Mouse (Mus musculus): ENCODE data around the gene Nit2.

Gene Nit2

DNA sequence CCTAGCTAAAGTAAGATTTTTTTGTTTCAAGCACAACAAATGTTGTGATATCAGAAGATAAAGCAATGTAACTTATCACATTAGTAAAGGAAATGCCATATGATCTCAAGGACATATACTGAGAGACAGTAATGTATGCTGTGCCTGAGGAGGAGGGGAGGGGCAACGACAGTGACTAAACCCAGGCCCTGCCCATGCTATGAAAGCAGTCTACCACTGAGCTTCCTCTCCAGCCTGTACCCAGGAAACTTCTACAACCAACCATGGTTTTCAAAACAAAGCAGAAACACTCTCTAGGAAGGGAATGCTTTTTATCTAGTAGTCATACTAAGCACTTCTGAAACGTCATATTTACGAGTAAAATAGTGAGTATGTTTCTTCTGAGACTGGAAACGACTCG, 4.3 kb downstream of the Nit2 start:
- no peak for DNase-seq (ENCODE audit: low spot score in 2 of 2)

DNA sequence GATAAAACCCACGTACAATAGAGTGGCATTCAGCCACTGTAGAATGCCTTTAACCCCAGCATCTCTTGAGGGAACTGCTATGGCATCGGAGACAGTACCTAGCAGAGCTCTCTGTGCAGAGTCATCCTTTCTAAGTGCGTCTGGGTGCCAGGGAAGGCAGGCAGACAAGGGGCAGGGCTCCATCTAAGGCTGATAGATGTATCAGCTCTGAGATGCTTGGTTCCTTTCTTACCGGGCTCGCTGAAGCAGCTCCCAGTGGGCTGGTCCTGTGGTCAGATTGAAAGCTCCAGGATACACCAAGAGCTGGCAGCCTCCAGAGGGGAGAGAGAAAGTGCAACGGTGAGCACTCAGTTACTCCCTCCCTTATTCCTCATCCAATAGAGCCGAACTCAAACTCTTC, 7.3 kb downstream of the Nit2 start:
- no peak for DNase-seq (ENCODE audit: low spot score in 2 of 2)

- DNase-seq (ENCODE audit: low spot score in 2 of 2) = no peak
Measured at GRCm38 (mm10) chr16:57157728-57158127, 9.4 kb downstream of the Nit2 start.

DNA sequence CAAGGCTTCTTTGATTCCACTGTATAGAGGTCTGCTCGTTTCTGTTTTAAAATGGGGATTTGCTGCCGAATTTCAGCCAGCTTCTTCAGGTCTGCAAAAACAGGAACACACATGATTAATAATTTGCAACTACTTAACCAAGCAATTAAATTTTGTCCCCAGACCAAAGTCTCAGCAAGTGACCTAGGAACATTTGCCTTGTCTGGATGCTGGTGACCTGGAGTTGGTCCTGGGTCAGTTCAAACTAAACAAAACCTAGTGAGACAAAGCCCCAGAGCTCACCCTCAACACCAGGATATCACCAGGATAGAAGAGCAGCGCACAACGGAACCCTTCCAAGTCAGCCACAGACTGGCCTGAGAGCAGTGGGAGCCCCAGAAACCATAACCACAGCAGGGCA, 10.1 kb downstream of the Nit2 start:
- DNase-seq (ENCODE audit: low spot score in 2 of 2) = no peak

- DNase-seq (ENCODE audit: low spot score in 2 of 2) = no peak
Measured at GRCm38 (mm10) chr16:57155899-57156298, 11.2 kb downstream of the Nit2 start.

- DNase-seq (ENCODE audit: low spot score in 2 of 2) = no peak
Measured at GRCm38 (mm10) chr16:57151437-57151836, 15.7 kb downstream of the Nit2 start.

DNA sequence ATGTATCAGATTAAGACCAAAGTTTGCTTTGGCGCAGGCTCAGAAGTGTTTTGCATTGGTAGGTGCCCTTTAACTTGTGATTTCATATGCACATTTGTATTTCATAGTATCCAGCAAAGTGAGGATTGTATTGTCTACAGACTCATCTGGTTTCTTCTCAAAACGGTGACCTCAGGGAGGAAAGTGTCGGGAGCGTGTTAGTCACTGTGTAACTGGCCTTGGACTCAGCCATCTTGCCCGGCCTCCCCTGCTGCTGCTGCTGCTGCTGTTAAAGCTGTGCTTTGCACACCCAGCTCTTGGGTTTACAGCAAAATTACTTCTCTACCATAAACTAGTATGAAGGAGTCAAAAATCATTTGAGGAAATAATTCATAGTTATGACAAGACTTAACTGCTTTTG, 22.4 kb downstream of the Nit2 start:
- no peak for DNase-seq (ENCODE audit: low spot score in 2 of 2)

DNA sequence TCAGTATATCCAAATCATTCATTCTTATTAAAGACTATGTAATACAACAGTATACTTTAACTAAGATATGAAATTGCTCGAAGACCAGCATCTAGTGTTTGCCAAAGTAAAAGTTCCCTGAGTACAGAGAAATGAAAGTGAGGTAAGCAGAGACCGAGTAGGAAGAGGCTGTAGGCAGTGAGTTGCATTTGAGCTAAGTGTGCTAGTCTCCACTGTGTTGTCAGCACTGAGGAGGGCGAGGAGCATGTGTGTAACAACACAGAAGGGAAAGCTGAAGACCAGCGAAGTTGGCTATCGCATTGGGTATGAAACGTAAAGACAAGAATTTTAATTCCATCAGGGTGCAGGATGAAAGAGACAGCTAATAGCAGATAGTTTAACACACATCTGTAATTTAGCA, 33.5 kb downstream of the Nit2 start:
- DNase-seq (ENCODE audit: low spot score in 2 of 2) = no peak

GRCm38 (mm10) chr16:57132326-57132725, 34.8 kb downstream of the Nit2 start:
- DNase-seq (ENCODE audit: low spot score in 2 of 2) = no peak

DNA sequence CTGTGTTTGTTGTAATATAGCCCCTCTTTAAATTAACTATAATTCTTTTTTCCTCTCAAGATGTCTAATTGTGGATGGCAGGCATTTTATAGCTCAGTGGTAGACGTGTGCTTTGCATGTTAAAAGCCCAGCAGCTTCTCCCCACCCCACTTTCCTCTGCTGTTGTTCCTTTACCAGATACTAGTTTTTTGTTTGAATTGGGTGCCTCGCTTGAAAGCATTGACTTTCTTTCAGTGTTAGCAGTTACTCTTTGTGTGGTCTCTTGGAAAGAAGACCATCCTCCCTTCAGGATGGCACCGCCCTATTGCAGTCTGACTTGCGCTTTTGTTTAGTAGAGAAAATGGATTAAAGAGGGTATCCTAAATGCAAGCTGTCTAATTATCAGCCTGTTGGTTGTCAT, 35.6 kb downstream of the Nit2 start:
- no peak for DNase-seq (ENCODE audit: low spot score in 2 of 2)

DNA sequence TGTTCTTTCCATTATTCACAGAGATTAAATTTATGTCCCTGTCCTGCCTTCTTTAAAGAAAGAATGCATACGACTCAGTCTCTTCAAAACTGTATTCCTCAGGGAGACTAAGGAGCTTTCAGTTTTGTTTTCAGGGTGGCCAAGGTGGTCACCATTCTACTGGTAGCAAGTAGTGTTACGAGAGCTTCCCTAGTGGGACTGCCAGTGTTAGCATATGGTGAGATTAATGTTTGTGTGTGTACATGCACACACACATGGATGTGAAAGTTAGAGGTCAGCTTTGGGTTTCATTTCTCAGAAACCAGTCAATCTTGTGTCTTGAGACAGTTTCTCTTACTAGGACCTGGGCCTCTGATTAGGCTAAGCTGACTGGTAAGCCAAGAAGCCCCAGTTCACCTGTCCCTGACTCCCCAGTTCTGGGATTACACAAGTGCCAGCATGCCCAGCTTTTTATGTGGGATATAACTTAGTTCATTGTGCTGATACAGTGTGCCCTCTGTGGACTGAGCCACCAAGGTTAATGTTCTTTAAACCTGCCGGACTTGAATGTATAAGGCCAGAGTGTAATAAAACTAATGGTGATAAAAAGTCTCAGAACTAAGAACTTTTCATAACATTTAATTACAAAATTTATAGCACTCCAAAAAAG, 36.3 kb downstream of the Nit2 start:
- DNase-seq (ENCODE audit: low spot score in 2 of 2) = no peak

- no peak for DNase-seq (ENCODE audit: low spot score in 2 of 2)
Measured at GRCm38 (mm10) chr16:57127825-57128224, 39.3 kb downstream of the Nit2 start.

GRCm38 (mm10) chr16:57126268-57126667, 40.9 kb downstream of the Nit2 start:
- DNase-seq (ENCODE audit: low spot score in 2 of 2) = no peak

GRCm38 (mm10) chr16:57122682-57123445, 44.3 kb downstream of the Nit2 start:
- DNase-seq (ENCODE audit: low spot score in 2 of 2) = no peak

DNA sequence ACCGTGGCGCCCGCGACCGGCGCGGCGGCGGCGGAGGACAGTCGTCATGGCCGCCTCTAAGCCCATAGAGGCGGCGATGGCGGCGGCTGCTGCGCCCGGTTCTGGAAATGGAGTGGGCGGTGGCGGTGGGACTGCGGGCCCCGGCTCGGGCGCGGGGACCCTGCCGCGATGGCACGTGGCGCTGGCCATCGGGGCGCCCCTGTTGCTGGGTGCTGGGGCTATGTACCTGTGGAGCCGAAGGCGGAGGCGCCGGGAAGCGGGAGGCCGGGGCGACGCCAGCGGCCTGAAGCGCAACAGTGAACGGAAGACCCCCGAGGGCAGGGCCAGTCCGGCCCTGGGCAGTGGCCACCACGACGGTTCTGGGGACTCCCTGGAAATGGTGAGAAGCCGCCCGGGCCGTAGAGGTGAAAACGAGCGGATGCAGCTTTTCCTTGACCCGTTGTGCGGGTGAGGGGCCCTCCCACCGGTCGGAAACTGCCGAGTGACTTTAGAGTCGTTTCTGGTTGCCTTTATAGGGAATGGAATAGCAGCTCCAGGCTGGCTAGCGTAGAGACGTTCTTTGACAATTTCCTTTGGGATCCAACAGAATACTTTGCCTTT, 45.2 kb downstream of the Nit2 start:
- DNase-seq (ENCODE audit: low spot score in 2 of 2) = peak in 1 of 2 experiments; percentile 8

DNA sequence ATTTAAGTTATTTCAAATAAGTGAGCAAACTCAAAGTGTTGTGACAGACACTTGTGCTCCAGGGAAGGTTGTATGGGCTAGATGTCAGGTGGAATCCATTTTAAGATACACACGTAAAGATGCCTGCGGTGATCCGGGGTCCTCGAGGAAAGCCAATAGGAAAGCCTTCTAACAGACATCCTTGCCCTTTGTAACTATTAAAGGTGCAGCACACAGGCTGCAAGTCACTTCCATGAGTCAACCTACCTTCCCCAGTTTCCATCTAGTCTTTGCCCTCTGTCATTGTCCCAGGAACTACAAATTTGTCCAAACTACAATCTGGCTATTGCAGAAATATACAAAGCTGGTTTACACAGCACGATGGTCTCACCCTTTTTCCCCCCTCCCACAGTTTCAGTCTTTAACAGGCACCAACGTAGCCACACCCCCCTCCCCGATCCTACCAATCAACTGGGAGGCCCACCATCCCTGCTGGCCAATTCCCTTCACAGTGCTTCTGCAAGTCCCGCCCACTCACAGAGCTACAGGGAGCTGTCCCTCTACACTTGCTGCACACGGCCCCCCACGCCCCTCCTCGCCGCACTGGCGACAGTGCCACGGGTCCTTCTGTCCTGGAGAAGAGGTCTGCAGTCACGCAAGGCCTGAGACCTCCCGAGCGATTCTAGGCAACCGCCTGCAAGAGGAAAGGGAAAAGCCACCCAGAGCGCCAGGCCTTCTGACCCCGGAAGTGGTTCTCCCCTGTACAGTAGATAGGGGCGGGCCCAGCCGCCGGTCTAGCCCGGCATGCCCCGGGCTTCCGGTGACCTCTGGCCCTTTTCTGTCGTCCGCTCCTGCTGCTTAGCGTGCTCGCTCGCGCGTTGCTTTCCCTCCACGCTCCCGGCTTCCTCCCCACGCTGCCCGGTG, 46.0 kb downstream of the Nit2 start, which contains the start of gene Tomm70a:
Gene Tomm70a (plus strand): TSS at position 791 of the 903 bp plus-strand sequence.
- peak; percentile 75 to 84 for DNase-seq (ENCODE audit: low spot score in 2 of 2)

DNA sequence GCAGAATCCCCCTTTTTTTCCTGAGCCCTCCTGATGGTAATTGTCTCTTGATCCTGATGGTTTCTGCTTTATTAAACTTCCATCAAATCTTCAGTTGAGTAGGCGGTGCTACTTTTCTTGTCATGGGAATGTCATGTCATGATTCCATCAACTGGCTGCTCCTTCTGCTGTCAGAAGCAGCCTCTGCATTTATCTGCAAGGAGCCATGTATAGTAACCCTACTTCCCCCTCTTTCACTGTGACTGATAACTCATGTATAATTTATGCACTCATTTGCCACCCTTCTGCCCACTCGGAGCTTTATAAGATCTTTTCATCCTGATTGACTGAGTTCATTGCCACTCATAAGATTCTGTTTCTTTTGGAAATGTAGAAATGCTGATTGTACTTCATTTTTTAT, 49.6 kb downstream of the Nit2 start:
- DNase-seq (ENCODE audit: low spot score in 2 of 2) = no peak

DNA sequence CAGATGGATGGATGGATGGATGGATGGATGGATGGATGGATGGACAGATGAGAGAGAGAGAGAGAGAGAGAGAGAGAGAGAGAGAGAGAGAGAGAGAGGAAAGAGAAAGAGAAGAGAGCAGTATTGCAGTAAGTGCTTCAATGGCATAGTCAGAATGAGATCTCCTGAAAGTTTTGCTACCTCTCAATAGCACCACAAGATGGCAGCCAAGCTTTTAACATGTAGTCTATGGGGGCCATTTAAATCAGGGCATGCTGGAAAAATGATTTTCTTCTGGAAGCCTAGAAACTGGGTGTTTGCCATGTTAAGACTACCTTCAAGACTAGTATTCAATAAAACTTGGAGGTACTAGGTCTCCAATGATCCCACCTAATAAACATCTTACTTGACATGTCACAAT, 51.1 kb downstream of the Nit2 start:
- no peak for DNase-seq (ENCODE audit: low spot score in 2 of 2)
